8 mouse cellular contexts compared by ENCODE assay signal in the genomic region with DNA sequence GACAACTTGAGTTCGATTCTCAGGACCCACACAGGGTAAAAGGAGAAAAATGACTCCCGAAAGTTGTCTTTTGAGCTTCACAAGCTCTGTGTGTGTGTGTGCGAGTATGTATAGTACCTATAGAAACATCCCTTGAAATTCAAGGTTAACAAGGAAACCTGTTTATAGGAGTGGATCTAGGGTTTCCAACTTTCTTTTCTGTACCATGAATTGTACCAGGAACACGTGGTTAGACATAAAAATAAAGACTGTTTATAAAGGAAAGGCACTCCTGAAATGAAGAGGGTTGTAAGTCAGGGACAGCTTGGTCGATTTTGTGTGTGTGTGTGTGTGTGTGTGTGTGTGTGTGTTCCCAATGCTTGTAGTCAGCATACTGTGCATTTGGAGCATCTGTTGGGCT. TPM values are rescaled to one million over a fixed set of nuclear protein-coding genes. Genes with fewer than 3 reads are reported as not detected.
DNase-seq lines count a peak whose midpoint lies in the region; ATAC-seq and TF ChIP-seq lines count a peak whose summit lies in the region.

No protein-coding gene starts in this region.

- H3K4me1 ChIP-seq in kidney, postnatal 0 days (replicated peaks; ENCODE audit: insufficient read depth, low read length) = peaks cover 9% of the 10 kb centered on the region; the same call in 1 of the 2 replicates
- H3K4me1 ChIP-seq in embryonic facial prominence, embryonic 11.5 days (ENCODE audit: control insufficient read depth, insufficient read depth, low read length) = peaks cover 5% of the 10 kb centered on the region; the same call in 1 of the 2 replicates
- peaks cover 9% of the 10 kb centered on the region for H3K4me1 ChIP-seq in intestine, embryonic 14.5 days (replicated peaks; ENCODE audit: control insufficient read depth, insufficient read depth, low read length)

- H3K79me2 ChIP-seq in myocyte (ENCODE audit: control insufficient read depth, insufficient read depth) = peaks cover 16% of the 10 kb centered on the region

- 0 out of 2 replicates have a peak, but pooled peaks cover 5% of the 10 kb centered on the region for H3K27me3 ChIP-seq in kidney, postnatal 0 days (ENCODE audit: insufficient read depth, low read length)
- peaks cover 1% of the 10 kb centered on the region for H3K27me3 ChIP-seq in embryonic facial prominence, embryonic 11.5 days (ENCODE audit: control insufficient read depth, insufficient read depth, low read length)
- peaks cover 3% of the 10 kb centered on the region for H3K27me3 ChIP-seq in intestine, embryonic 14.5 days (replicated peaks; ENCODE audit: control insufficient read depth, insufficient read depth, low read length)
- no peaks in the 10 kb centered on the region for H3K27me3 ChIP-seq in myocyte (ENCODE audit: control insufficient read depth, insufficient read depth, insufficient read length)

- H3K9me3 ChIP-seq in kidney, postnatal 0 days (replicated peaks; ENCODE audit: low read length) = no peaks in the 10 kb centered on the region
- H3K9me3 ChIP-seq in embryonic facial prominence, embryonic 11.5 days (replicated peaks; ENCODE audit: control insufficient read depth, low read length) = no peaks in the 10 kb centered on the region
- H3K9me3 ChIP-seq in intestine, embryonic 14.5 days (ENCODE audit: control insufficient read depth, low read length) = no peaks in the 10 kb centered on the region

- peak overlapping the region; percentile 82 for H3K4me2 ChIP-seq in kidney, postnatal 0 days (ENCODE audit: low read length)
- peak overlapping the region; percentile 47 for H3K4me2 ChIP-seq in embryonic facial prominence, embryonic 11.5 days (ENCODE audit: low read depth, low read length)
- H3K4me2 ChIP-seq in intestine, embryonic 14.5 days (ENCODE audit: low read length) = peak overlapping the region; percentile 85
- H3K4me2 ChIP-seq in myocyte (ENCODE audit: low read depth) = peak overlapping the region; percentile 86

- TF ChIP-seq POLR2A in myocyte (IDR thresholded peaks at IDR 0.05; ENCODE audit: insufficient read length, low read depth) = no peak

- no peak overlapping the region for H3K27ac ChIP-seq in kidney, postnatal 0 days
- H3K27ac ChIP-seq in embryonic facial prominence, embryonic 11.5 days (replicated peaks; ENCODE audit: low read depth, low read length) = no peak overlapping the region
- no peak overlapping the region for H3K27ac ChIP-seq in intestine, embryonic 14.5 days (ENCODE audit: low read depth)

- 13% methylated on average over 5 of the region's 5 CpGs for WGBS in kidney, postnatal 0 days
- WGBS in embryonic facial prominence, embryonic 11.5 days = 19% methylated on average over 5 of the region's 5 CpGs
- WGBS in intestine, embryonic 14.5 days = 12% methylated on average over 5 of the region's 5 CpGs

- peak overlapping the region; percentile 87; the same call in 1 of the 2 replicates for H3K9ac ChIP-seq in kidney, postnatal 0 days (ENCODE audit: low read depth, low read length)
- H3K9ac ChIP-seq in embryonic facial prominence, embryonic 11.5 days (replicated peaks; ENCODE audit: low read length) = peak overlapping the region; percentile 84
- peak overlapping the region; percentile 45 for H3K9ac ChIP-seq in intestine, embryonic 14.5 days (ENCODE audit: low read length)

- H3ac ChIP-seq in myocyte (ENCODE audit: control insufficient read depth, insufficient read length) = peak overlapping the region; percentile 75

- no peak for ATAC-seq in kidney, postnatal 0 days (replicated peaks; ENCODE audit: low FRiP score, low read depth)
- ATAC-seq in embryonic facial prominence, embryonic 11.5 days (replicated peaks; ENCODE audit: insufficient number of reproducible peaks, low FRiP score, low TSS enrichment, low read depth) = no peak
- no peak for ATAC-seq in intestine, embryonic 14.5 days (replicated peaks; ENCODE audit: low FRiP score, low TSS enrichment, low read depth)

- peak overlapping the region; percentile 84 for H3K4me3 ChIP-seq in kidney, postnatal 0 days (replicated peaks; ENCODE audit: low read depth, low read length)
- H3K4me3 ChIP-seq in embryonic facial prominence, embryonic 11.5 days (ENCODE audit: low read depth, low read length) = peak overlapping the region; percentile 82
- peak overlapping the region; percentile 75 for H3K4me3 ChIP-seq in intestine, embryonic 14.5 days (ENCODE audit: low read depth, low read length)
- H3K4me3 ChIP-seq in myocyte = peak overlapping the region; percentile 71

- no peak for DNase-seq in kidney, postnatal 0 days (ENCODE audit: low spot score)
- no peak for DNase-seq in kidney, postnatal 10 days
- DNase-seq in embryonic facial prominence, embryonic 11.5 days (ENCODE audit: low spot score) = no peak
- DNase-seq in intestine, embryonic 14.5 days (ENCODE audit: low spot score) = no peak
- DNase-seq in thymus, adult 18-20 months = no peak
- no peak for DNase-seq in layer of hippocampus, postnatal 25 days (ENCODE audit: extremely low spot score in 1 of 2, low spot score in 1 of 2)
- DNase-seq in ovary, postnatal 10 days (ENCODE audit: low spot score) = no peak

- peaks cover 5% of the 10 kb centered on the region; the same call in 1 of the 2 replicates for H3K36me3 ChIP-seq in kidney, postnatal 0 days (ENCODE audit: insufficient read depth, low read length)
- H3K36me3 ChIP-seq in embryonic facial prominence, embryonic 11.5 days (replicated peaks; ENCODE audit: control insufficient read depth, insufficient read depth, low read depth, low read length) = no peaks in the 10 kb centered on the region
- peaks cover 17% of the 10 kb centered on the region for H3K36me3 ChIP-seq in intestine, embryonic 14.5 days (ENCODE audit: control insufficient read depth, insufficient read depth, low read length)
- peaks cover 1% of the 10 kb centered on the region for H3K36me3 ChIP-seq in myocyte (ENCODE audit: control insufficient read depth, insufficient read depth)

- TF ChIP-seq CTCF in kidney, postnatal 0 days (IDR thresholded peaks at IDR 0.05; ENCODE audit: low read depth) = no peak

TF ChIP-seq in myocyte, 11 proteins besides CTCF, POLR2A, EP300 and RAD21:
- TF ChIP-seq MYOG (IDR thresholded peaks at IDR 0.05; ENCODE audit: control insufficient read depth in 1 of 3, insufficient read depth in 1 of 3, insufficient read length in 2 of 3, low read depth in 2 of 3) (no peak), MYOD1 (IDR thresholded peaks at IDR 0.05; ENCODE audit: control insufficient read depth in 1 of 3, insufficient read length in 2 of 3, low read depth in 2 of 3) (no peak), SRF (IDR thresholded peaks at IDR 0.05; ENCODE audit: control insufficient read depth, insufficient read length, low read depth) (no peak), TCF3 (IDR thresholded peaks at IDR 0.05; ENCODE audit: insufficient read length, low read depth) (no peak), E2F4 (IDR thresholded peaks at IDR 0.05; ENCODE audit: insufficient read depth) (no peak), USF1 (IDR thresholded peaks at IDR 0.05; ENCODE audit: low read depth) (no peak), CEBPB (IDR thresholded peaks at IDR 0.05; ENCODE audit: insufficient read depth, poor library complexity, severe bottlenecking) (no peak), POLR2AphosphoS2 (IDR thresholded peaks at IDR 0.05; ENCODE audit: insufficient read length, low read depth) (no peak)

RNA-seq across cellular contexts. Expression of a gene that starts 0.5 kb away (rescaled TPM):
- 56.0 and 60.3 TPM in 2 replicates for polyA plus RNA-seq in kidney, postnatal 0 days (2015; fragmentation: Nextera tagmentation; extraction: Ambion mirVana)
- polyA plus RNA-seq in embryonic facial prominence, embryonic 11.5 days (2014; fragmentation: Nextera tagmentation; extraction: Ambion mirVana) = 50.0 and 52.5 TPM in 2 replicates
- 59.2 and 62.9 TPM in 2 replicates for polyA plus RNA-seq in intestine, embryonic 14.5 days (2014; fragmentation: Nextera tagmentation; extraction: Ambion mirVana)
- polyA plus RNA-seq in myocyte (2012; fragmentation: generic; extraction: Trizol) = 22.3 TPM
- total RNA-seq in layer of hippocampus, postnatal 25 days (2021) = 10 to 100 TPM; 35.4 to 40.4 TPM

RNA-seq across cellular contexts. Expression of a gene that starts 7.3 kb away (rescaled TPM):
- 33.0 and 42.5 TPM in 2 replicates for polyA plus RNA-seq in kidney, postnatal 0 days (2015; fragmentation: Nextera tagmentation; extraction: Ambion mirVana)
- 15.1 and 15.7 TPM in 2 replicates for polyA plus RNA-seq in embryonic facial prominence, embryonic 11.5 days (2014; fragmentation: Nextera tagmentation; extraction: Ambion mirVana)
- polyA plus RNA-seq in intestine, embryonic 14.5 days (2014; fragmentation: Nextera tagmentation; extraction: Ambion mirVana) = 0.43 and 0.48 TPM in 2 replicates
- 7.3 TPM for polyA plus RNA-seq in myocyte (2012; fragmentation: generic; extraction: Trizol)
- under 1 TPM; 0.66 to 0.82 TPM for total RNA-seq in layer of hippocampus, postnatal 25 days (2021)

RNA-seq across cellular contexts. Expression of a gene that starts 19.1 kb away (rescaled TPM):
- polyA plus RNA-seq in kidney, postnatal 0 days (2015; fragmentation: Nextera tagmentation; extraction: Ambion mirVana) = 6.4 and 8.3 TPM in 2 replicates
- 4.4 and 4.7 TPM in 2 replicates for polyA plus RNA-seq in embryonic facial prominence, embryonic 11.5 days (2014; fragmentation: Nextera tagmentation; extraction: Ambion mirVana)
- 6.5 and 7.7 TPM in 2 replicates for polyA plus RNA-seq in intestine, embryonic 14.5 days (2014; fragmentation: Nextera tagmentation; extraction: Ambion mirVana)
- polyA plus RNA-seq in myocyte (2012; fragmentation: generic; extraction: Trizol) = 2.6 TPM
- total RNA-seq in layer of hippocampus, postnatal 25 days (2021) = not detected

RNA-seq across cellular contexts. Expression of a gene that starts 24.5 kb away (rescaled TPM):
- polyA plus RNA-seq in kidney, postnatal 0 days (2015; fragmentation: Nextera tagmentation; extraction: Ambion mirVana) = 0.37 and 1.1 TPM in 2 replicates
- polyA plus RNA-seq in embryonic facial prominence, embryonic 11.5 days (2014; fragmentation: Nextera tagmentation; extraction: Ambion mirVana) = 19.6 and 24.5 TPM in 2 replicates
- 129 and 149 TPM in 2 replicates for polyA plus RNA-seq in intestine, embryonic 14.5 days (2014; fragmentation: Nextera tagmentation; extraction: Ambion mirVana)
- polyA plus RNA-seq in myocyte (2012; fragmentation: generic; extraction: Trizol) = not detected
- total RNA-seq in layer of hippocampus, postnatal 25 days (2021) = 1 to 10 TPM in 1 of 2 experiments, under 1 TPM in 1; 0.87 to 1.0 TPM
